Mouse (Mus musculus): ENCODE data around the gene Fuom.
"Not testable (repeated sequence)": the region's sequence is repeated elsewhere in the genome, so short reads cannot be mapped to it uniquely, and the experiment has no call there.

DNA sequence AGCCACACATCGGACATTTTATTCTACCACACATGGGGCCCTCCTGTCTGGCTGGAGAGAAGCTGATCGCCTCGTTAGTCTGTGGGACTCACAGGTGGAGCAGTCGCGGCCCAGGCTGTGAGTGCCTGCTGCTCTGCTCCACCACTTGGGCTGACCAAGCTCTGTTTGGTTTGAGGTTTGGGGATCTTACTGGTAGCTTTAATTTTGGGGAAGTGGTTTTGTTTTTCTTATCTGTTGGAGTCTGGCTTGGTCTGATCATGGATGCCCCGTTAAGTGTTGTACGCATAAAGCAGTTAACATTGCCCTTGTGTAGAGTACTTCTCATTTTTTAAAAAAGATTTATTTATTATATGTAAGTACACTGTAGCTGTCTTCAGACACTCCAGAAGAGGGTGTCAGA lies 31.8 kb upstream of the Fuom start:
- TF ChIP-seq TCF12 (IDR thresholded peaks at IDR 0.05; ENCODE audit: insufficient read depth, poor library complexity, severe bottlenecking); POLR2A (IDR thresholded peaks at IDR 0.05; ENCODE audit: insufficient read length, low read depth); MAX (IDR thresholded peaks at IDR 0.05; ENCODE audit: low read depth); REST (IDR thresholded peaks at IDR 0.05; ENCODE audit: insufficient read depth, insufficient read length): not testable (repeated sequence)
